Mouse (Mus musculus): ENCODE data around the gene Trim16.

Trim16 gene

GRCm38 (mm10) chr11:62890796-62891195 lies 70.8 kb downstream of the Trim16 start:
- DNase-seq (ENCODE audit: low read depth in 1 of 2, low spot score in 2 of 2), result no peak

- DNase-seq (ENCODE audit: low read depth in 1 of 2, low spot score in 2 of 2), result no peak
Observed at GRCm38 (mm10) chr11:62891763-62892162, 71.7 kb downstream of the Trim16 start.
